Mouse (Mus musculus): ENCODE measurements around the gene 1700012B07Rik. TPM values are rescaled to one million over a fixed set of nuclear protein-coding genes. Genes with fewer than 3 reads are reported as not detected.

Gene 1700012B07Rik
- polyA plus RNA-seq, 1 experiment from 2014 or later: not detected

DNA sequence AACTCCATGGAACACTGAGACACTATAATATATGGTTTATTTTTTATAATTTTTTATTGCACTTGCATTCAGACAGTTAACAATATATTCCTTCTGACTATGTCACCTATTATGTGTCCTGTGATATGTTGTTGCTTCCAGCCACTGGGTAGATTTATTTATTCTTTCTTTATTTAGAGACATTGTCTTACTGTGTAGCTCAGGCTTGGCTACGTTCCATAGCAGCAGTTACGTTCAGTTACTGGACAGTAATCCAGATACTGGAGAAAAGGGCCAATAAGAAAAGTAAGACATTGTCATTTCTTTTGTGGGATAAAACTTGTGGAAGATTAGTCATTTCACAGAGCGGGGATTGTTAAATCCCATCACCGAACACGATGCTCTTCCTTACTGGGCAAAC is 2.5 kb upstream of the 1700012B07Rik start:
- no peak for ATAC-seq (ENCODE audit: low FRiP score)
- H3K4me3 ChIP-seq: no peak overlapping the region
- no peaks in the 10 kb centered on the region for H3K4me1 ChIP-seq (replicated peaks)
- H3K9me3 ChIP-seq: 0 out of 2 replicates have a peak, but pooled peaks cover under 1% of the 10 kb centered on the region
- no peaks in the 10 kb centered on the region for H3K36me3 ChIP-seq
- H3K9ac ChIP-seq: no peak overlapping the region
- H3K27ac ChIP-seq: no peak overlapping the region
- no peak overlapping the region for H3K4me2 ChIP-seq
- 86% methylated on average over 5 of the region's 5 CpGs for WGBS
- H3K27me3 ChIP-seq: 0 out of 2 replicates have a peak, but pooled peaks cover 2% of the 10 kb centered on the region

DNA sequence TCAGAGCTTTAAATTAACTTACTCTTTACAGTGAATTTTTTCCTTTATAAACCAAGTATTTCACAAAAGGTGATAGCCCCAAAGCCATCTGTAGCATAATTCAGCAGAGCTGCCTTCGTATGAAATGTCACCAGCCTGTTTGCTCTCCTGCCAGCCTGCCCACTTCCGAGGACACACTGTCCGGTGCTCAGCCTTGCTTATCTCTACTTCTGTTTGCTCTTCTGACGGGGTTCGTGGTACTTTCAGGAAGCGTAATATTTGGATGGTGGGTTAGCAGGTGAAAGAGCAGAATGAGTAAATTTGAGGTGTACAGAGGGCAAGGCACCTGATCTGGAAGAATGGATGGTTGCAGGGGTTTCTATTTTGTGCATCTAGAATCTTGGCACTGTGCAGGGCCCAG is 5.6 kb downstream of the 1700012B07Rik start:
- no peak overlapping the region for H3K9ac ChIP-seq
- no peak overlapping the region for H3K4me2 ChIP-seq
- H3K27me3 ChIP-seq: no peaks in the 10 kb centered on the region
- no peak for ATAC-seq (ENCODE audit: low FRiP score)
- 83% methylated on average over 6 of the region's 6 CpGs for WGBS
- no peaks in the 10 kb centered on the region for H3K36me3 ChIP-seq
- no peak overlapping the region for H3K27ac ChIP-seq
- no peaks in the 10 kb centered on the region for H3K4me1 ChIP-seq (replicated peaks)
- H3K9me3 ChIP-seq: 0 out of 2 replicates have a peak, but pooled peaks cover 8% of the 10 kb centered on the region
- no peak overlapping the region for H3K4me3 ChIP-seq

DNA sequence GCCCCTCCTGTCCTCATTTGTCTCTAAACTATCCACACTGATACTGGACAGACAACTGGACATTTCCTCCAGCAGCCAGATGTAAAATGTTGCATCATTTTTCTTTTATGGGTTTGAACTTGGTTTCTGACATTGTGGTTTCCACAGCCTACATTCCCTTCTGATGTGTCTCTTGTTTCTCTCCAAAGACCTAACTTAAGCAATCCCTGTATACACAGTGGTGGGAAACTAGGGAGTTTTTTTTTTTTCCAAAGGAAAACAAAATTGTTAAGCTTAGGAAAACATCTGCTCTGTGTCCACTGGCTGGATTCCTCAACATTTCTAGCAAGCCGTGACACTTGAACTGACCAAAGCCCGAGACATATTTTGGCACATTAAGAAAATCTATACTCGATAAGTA is 10.4 kb downstream of the 1700012B07Rik start:
- ATAC-seq (ENCODE audit: low FRiP score): no peak
- no peaks in the 10 kb centered on the region for H3K9me3 ChIP-seq
- WGBS: 85% methylated on average over 3 of the region's 3 CpGs
- no peaks in the 10 kb centered on the region for H3K4me1 ChIP-seq (replicated peaks)
- H3K27me3 ChIP-seq: no peaks in the 10 kb centered on the region
- H3K27ac ChIP-seq: no peak overlapping the region
- H3K4me3 ChIP-seq: no peak overlapping the region
- H3K36me3 ChIP-seq: no peaks in the 10 kb centered on the region
- H3K9ac ChIP-seq: no peak overlapping the region
- H3K4me2 ChIP-seq: no peak overlapping the region

DNA sequence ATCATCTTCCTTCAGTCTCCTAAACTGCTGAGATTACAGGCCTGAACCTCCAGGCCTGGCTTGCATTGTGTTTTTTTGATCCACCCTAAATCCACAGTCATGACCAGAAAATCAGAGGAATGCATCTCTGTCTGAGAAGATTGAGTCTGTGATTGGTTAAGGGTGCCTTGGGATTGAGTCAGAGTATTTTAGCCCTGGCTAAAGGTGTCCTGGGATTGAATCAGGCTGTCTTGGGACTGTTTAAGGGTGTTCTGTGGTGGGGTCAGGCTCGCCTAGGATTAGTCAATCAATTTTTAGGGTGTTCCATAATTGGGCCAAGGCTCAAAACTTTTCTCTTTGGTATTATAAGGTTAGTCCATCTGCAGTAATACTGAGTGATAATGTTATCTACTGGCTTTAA is 10.9 kb downstream of the 1700012B07Rik start:
- no peaks in the 10 kb centered on the region for H3K4me1 ChIP-seq (replicated peaks)
- no peaks in the 10 kb centered on the region for H3K36me3 ChIP-seq
- H3K4me3 ChIP-seq: no peak overlapping the region
- H3K9ac ChIP-seq: no peak overlapping the region
- ATAC-seq (ENCODE audit: low FRiP score): no peak
- no peak overlapping the region for H3K27ac ChIP-seq
- WGBS: 73% methylated on average over 1 of the region's 1 CpGs
- no peaks in the 10 kb centered on the region for H3K9me3 ChIP-seq
- H3K27me3 ChIP-seq: no peaks in the 10 kb centered on the region
- H3K4me2 ChIP-seq: no peak overlapping the region

DNA sequence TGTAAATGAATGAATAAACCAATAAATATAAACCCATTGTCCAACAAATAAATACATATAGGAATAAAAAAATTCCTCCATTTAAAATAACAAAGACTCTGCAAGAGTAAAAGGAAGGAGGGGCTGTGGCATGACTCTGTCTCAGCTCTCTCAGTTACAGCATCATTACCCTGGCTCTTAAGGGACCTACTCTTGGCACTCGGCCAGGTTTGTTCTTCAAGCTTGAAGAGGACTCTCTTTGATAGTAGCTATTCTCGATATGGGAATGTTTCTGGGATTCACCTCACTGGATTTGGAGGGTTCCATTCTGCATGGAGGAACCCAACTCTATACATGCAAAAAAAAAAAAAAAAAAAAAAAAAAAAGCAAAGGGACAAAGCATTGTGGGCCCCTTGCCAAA is 16.1 kb downstream of the 1700012B07Rik start:
- H3K36me3 ChIP-seq: no peaks in the 10 kb centered on the region
- no peak overlapping the region for H3K27ac ChIP-seq
- H3K9ac ChIP-seq: no peak overlapping the region
- H3K9me3 ChIP-seq: no peaks in the 10 kb centered on the region
- WGBS: 76% methylated on average over 2 of the region's 2 CpGs
- H3K4me2 ChIP-seq: no peak overlapping the region
- no peaks in the 10 kb centered on the region for H3K27me3 ChIP-seq
- ATAC-seq (ENCODE audit: low FRiP score): no peak
- no peak overlapping the region for H3K4me3 ChIP-seq
- H3K4me1 ChIP-seq (replicated peaks): no peaks in the 10 kb centered on the region

DNA sequence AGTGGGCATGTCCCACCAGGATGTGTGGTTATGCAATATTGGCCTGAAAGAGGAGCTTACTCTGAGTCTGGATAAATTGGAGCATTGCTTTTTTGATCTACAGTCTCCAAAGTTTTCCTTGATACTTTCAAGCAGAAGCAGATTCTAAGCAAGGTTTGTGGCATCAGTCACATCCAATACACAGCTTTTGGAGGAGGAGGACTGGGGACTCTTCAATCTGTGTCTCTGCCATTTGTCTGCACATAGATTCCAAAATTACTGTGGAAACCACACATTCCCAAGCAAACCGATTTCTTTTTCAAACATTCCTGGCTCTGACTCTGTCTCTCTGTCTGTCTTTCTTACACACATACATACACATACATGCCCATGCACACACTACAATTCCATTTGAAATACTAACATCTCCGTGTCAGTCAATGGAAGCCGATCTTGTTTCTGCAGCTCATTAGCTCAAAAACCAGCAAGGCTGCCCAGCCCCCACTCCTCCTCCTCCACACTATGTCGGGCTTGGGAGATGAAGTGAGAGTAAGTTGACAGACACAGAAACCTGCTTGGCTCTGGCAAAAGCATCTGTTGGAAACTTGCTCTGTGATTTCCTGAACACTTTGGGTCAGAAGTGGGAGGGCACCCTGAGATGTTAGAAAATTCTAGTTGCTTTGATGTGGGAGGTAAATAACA is 18.5 kb downstream of the 1700012B07Rik start:
- Histone ChIP-seq H3K27ac (no peak overlapping the region), H3K9ac (no peak overlapping the region), H3K9me3 (no peaks in the 10 kb centered on the region), H3K4me2 (no peak overlapping the region), H3K4me3 (no peak overlapping the region), H3K27me3 (no peaks in the 10 kb centered on the region), H3K36me3 (no peaks in the 10 kb centered on the region), H3K4me1 (replicated peaks) (no peaks in the 10 kb centered on the region)
- ATAC-seq (ENCODE audit: low FRiP score): no peak
- WGBS: 72% methylated on average over 4 of the region's 4 CpGs

DNA sequence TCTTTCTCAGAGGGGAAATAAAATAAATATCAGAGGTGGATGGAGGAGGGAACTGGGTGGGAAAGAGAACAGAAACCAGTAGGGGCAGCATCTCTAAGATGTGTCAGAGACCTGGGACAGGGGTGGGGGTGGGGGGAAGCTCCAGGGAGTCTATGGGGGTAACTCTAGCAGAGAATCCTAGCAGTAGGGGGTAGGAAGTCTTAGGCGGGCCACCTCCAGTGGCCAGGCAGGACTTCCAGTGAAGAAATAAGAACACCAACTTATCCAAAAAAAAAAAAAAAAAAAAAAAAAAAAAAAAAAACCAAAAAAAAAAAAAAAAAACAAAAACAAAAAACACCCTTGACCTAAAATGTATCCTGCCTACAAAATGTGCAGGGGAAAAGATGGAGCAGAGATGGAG is 26.3 kb downstream of the 1700012B07Rik start:
- H3K4me3 ChIP-seq: no peak overlapping the region
- 75% methylated on average over 1 of the region's 1 CpGs for WGBS
- H3K9ac ChIP-seq: no peak overlapping the region
- H3K36me3 ChIP-seq: no peaks in the 10 kb centered on the region
- no peaks in the 10 kb centered on the region for H3K9me3 ChIP-seq
- no peak overlapping the region for H3K4me2 ChIP-seq
- no peak overlapping the region for H3K27ac ChIP-seq
- H3K27me3 ChIP-seq: no peaks in the 10 kb centered on the region
- no peak for ATAC-seq (ENCODE audit: low FRiP score)
- H3K4me1 ChIP-seq (replicated peaks): no peaks in the 10 kb centered on the region

DNA sequence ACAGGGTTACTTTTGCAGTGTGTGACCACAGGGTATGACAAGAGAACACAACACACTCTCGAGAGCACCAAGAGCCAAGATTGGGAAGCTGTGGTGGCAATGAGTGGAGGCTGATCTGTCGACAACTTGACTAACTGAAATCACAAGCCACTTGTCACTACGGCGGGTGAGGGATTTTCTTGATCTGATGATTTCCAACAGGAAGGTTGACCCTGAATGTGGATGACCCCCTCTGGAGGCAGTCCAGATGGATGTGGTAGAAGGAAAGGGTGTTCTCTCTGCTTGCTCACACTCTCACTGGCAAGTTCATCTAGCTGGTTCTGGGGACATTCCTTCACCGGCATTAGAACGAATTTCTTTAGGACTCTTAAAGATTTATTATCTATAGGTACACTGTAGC is 30.3 kb downstream of the 1700012B07Rik start:
- no peak for ATAC-seq (ENCODE audit: low FRiP score)
- WGBS: 88% methylated on average over 6 of the region's 6 CpGs
- no peak overlapping the region for H3K4me2 ChIP-seq
- H3K9me3 ChIP-seq: 0 out of 2 replicates have a peak, but pooled peaks cover 9% of the 10 kb centered on the region
- H3K4me3 ChIP-seq: no peak overlapping the region
- H3K9ac ChIP-seq: no peak overlapping the region
- no peaks in the 10 kb centered on the region for H3K27me3 ChIP-seq
- no peaks in the 10 kb centered on the region for H3K4me1 ChIP-seq (replicated peaks)
- no peak overlapping the region for H3K27ac ChIP-seq
- H3K36me3 ChIP-seq: no peaks in the 10 kb centered on the region

DNA sequence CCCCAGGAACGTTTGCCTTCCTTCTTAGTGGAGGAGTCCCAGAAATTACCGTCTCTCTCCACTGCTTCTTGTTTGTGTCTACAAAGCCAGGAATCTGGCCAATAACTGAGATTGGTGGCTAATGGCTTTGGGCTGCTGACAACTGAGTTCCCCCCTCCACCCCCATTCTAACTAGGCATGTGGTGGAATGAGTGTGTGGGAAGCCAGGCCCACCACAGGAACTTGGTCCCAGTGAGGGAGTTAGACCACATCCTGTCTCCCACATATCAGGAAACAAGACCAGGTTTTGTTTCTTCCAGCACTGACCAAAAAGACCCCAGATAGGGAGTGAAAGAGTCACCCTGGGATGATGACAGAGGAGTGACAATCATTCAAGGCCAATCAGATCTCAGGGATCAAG is 32.3 kb downstream of the 1700012B07Rik start:
- ATAC-seq (ENCODE audit: low FRiP score): no peak
- no peak overlapping the region for H3K4me2 ChIP-seq
- 91% methylated on average over 2 of the region's 2 CpGs for WGBS

DNA sequence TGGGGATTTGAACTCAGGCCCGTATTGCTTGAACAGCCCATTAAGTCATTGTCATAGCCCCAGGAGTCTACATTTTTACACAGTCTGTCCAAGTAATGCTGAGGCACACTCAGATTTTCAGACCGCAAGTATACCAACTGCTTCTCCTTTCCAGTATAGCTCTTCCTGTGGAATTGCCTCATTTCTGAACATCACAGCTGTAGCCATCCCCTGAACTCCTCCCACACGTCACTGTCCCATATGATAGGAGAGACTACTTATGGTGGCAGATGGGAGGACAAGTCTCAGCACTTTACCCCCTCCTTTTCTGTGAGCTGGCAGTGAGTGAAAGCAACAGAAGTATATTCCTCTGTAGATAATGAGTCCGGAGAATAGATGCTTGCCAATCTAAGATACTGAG is 34.3 kb downstream of the 1700012B07Rik start:
- 92% methylated on average over 4 of the region's 4 CpGs for WGBS
- Histone ChIP-seq H3K4me3 (no peak overlapping the region), H3K4me2 (no peak overlapping the region)

More for the DNA sequence above, 32.3 kb downstream of the 1700012B07Rik start:
- H3K27ac ChIP-seq: no peak overlapping the region
- H3K36me3 ChIP-seq: no peaks in the 10 kb centered on the region
- H3K9me3 ChIP-seq: 0 out of 2 replicates have a peak, but pooled peaks cover 9% of the 10 kb centered on the region
- H3K4me3 ChIP-seq: no peak overlapping the region
- H3K27me3 ChIP-seq: no peaks in the 10 kb centered on the region
- H3K9ac ChIP-seq: no peak overlapping the region
- H3K4me1 ChIP-seq (replicated peaks): no peaks in the 10 kb centered on the region

DNA sequence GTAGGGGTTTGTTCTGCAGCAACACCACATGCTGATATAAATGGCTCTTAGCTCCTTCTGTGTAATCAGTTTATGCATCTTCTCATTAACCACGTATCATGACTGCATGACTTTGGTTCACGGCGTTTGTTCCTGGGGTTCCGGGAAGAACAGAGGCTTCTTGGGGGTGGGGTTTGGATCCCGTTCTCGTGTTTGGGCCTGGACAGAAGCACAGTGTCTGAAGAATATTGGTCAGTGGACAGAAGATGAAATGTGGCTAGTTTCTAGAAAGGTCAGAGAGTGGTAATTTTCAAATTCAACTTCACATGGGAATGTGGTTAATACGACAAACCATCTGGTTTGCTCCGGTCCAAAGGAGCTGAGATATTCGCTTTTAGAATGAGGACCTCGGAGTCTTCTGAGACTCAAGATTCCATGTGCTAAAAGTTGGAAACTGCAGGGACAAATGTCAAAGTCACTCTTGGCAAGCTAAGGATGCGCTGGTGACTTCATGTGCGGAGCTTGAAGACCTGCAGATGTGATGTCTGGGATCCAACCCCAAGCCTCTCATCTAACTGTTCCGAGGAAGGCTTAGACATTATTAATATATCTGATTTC is 35.3 kb downstream of the 1700012B07Rik start:
- Histone ChIP-seq H3K9me3 (0 out of 2 replicates have a peak, but pooled peaks cover 9% of the 10 kb centered on the region), H3K36me3 (no peaks in the 10 kb centered on the region), H3K27ac (no peak overlapping the region), H3K4me2 (no peak overlapping the region), H3K4me3 (no peak overlapping the region), H3K9ac (no peak overlapping the region), H3K27me3 (no peaks in the 10 kb centered on the region), H3K4me1 (replicated peaks) (no peaks in the 10 kb centered on the region)
- 94% methylated on average over 13 of the region's 13 CpGs for WGBS
- ATAC-seq (ENCODE audit: low FRiP score): no peak

More for the DNA sequence above, 34.3 kb downstream of the 1700012B07Rik start:
- 0 out of 2 replicates have a peak, but pooled peaks cover 9% of the 10 kb centered on the region for H3K9me3 ChIP-seq
- no peak overlapping the region for H3K27ac ChIP-seq
- H3K4me1 ChIP-seq (replicated peaks): no peaks in the 10 kb centered on the region
- no peaks in the 10 kb centered on the region for H3K36me3 ChIP-seq
- no peak for ATAC-seq (ENCODE audit: low FRiP score)
- no peak overlapping the region for H3K9ac ChIP-seq
- no peaks in the 10 kb centered on the region for H3K27me3 ChIP-seq

DNA sequence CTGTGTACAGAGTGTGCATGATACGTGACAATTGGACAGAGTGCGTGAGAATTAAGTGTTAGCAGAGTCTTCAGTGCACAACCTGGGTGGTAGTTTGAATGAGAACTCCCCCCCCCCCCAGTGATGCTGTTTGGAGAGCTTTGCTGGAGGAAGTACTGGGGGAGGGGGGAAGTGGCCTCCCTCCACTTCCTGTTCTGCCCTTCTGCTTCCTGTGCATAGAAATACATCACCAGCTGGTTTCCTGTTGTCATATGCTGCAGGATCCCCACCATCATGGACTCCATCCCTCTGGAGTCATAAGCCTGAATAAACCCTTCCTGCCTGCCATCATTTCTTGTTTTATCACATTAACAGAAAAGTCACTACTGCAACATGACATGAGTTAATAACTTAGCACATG is 35.9 kb downstream of the 1700012B07Rik start:
- WGBS: 92% methylated on average over 2 of the region's 2 CpGs
- Histone ChIP-seq H3K36me3 (no peaks in the 10 kb centered on the region), H3K9me3 (0 out of 2 replicates have a peak, but pooled peaks cover 9% of the 10 kb centered on the region), H3K4me3 (no peak overlapping the region), H3K27ac (no peak overlapping the region), H3K27me3 (no peaks in the 10 kb centered on the region), H3K9ac (no peak overlapping the region), H3K4me1 (replicated peaks) (no peaks in the 10 kb centered on the region), H3K4me2 (no peak overlapping the region)
- no peak for ATAC-seq (ENCODE audit: low FRiP score)

DNA sequence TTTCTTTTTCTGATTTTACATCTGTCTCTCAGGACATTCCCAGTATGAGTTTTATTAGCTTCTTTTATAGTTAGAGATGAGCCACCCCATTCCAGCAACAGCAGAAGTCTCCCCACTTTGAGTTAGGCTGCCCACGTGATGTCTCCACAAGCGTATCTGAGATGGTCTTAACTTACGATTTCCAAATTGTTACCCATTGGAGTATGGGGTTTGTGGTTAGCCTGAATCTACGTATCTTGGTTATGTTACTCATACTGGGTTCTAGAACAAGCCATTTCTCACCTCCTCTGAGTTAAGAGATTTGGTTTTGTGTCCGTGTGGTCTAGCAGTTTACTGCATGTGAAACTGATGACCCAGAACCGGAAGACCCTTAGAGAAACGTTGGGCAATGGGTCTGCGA is 37.6 kb downstream of the 1700012B07Rik start:
- Histone ChIP-seq H3K9me3 (0 out of 2 replicates have a peak, but pooled peaks cover 9% of the 10 kb centered on the region), H3K27ac (no peak overlapping the region), H3K4me2 (no peak overlapping the region), H3K36me3 (no peaks in the 10 kb centered on the region), H3K4me3 (no peak overlapping the region), H3K4me1 (replicated peaks) (no peaks in the 10 kb centered on the region), H3K9ac (no peak overlapping the region), H3K27me3 (no peaks in the 10 kb centered on the region)
- WGBS: 88% methylated on average over 8 of the region's 8 CpGs
- no peak for ATAC-seq (ENCODE audit: low FRiP score)
